Mouse (Mus musculus): ENCODE results near the gene Slc28a1. TPM values are rescaled to one million over a fixed set of nuclear protein-coding genes. Genes with fewer than 3 reads are reported as not detected.

Gene Slc28a1
- polyA plus RNA-seq, 1 experiment from 2014 or later, result not detected

DNA sequence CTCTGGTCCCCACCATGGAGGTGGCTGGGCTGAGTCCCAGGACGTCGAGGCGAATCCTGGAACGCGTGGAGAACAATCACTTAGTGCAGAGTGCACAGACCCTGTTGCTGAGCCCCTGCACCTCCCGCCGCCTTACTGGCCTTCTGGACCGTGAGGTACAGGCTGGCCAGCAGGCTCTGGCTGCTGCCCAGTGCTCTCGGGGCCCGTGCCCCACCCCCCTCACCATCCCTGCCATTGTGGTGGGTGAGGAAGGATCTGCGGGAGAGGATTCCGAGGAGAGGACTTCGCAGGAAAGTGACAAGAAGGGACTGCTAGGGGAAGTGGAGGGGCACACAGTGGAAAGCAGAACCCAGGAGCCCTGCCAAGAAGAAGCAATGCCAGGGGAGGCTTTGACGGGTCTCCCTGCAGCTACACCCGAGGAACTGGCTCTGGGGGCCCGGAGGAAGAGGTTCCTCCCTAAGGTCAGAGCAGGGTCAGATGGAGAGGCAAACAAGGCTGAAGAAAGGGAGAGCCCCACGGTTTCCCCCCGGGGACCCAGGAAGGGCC is 21.1 kb upstream of the Slc28a1 start:
- Histone ChIP-seq H3K27ac (ENCODE audit: low read length) (no peak overlapping the region), H3K4me2 (ENCODE audit: low read length) (no peak overlapping the region), H3K27me3 (ENCODE audit: control insufficient read depth, insufficient read depth, low read depth, low read length) (no peaks in the 10 kb centered on the region), H3K36me3 (ENCODE audit: control insufficient read depth, insufficient read depth, low read length) (no peaks in the 10 kb centered on the region), H3K9me3 (replicated peaks; ENCODE audit: control insufficient read depth, low read length, poor library complexity, severe bottlenecking) (no peaks in the 10 kb centered on the region), H3K4me3 (ENCODE audit: low read depth, low read length) (no peak overlapping the region), H3K9ac (ENCODE audit: low read depth, low read length) (no peak overlapping the region), H3K4me1 (ENCODE audit: control insufficient read depth, insufficient read depth, low read length) (no peaks in the 10 kb centered on the region)
- 46% methylated on average over 18 of the region's 18 CpGs for WGBS
- ATAC-seq, result no peak

DNA sequence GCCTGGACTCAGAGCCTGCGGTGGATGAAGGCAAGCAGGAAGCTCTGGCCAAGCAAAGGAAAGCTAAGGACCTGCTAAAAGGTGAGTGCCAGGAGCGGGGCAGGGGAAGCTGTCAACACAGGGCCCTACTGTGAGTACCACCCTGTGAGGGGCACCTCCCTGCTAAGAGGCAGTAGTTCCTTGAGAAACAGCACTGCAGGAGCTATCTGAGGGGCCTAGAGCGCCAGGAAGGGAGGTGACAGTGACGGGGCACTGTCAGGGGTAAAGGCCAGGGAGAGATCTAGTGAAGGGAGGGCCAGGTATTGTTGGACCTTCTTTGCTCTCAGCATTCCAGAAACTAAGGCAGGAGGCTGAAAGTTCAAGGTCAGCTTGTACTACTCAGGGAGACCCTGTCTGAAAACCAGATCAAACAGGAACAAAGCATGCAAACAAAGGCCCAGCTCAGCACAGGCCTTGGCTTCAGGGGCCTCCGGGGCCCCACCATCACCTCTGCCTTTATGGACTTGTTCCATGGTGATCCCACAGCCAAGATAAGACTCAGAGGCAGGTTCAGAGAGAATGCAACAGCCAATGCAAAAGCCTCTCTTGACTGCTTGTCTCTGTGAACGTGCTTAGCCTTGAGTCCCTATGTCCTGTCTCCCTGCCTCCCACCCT is 20.4 kb upstream of the Slc28a1 start:
- H3K27ac ChIP-seq (ENCODE audit: low read length), result no peak overlapping the region
- ATAC-seq, result no peak

DNA sequence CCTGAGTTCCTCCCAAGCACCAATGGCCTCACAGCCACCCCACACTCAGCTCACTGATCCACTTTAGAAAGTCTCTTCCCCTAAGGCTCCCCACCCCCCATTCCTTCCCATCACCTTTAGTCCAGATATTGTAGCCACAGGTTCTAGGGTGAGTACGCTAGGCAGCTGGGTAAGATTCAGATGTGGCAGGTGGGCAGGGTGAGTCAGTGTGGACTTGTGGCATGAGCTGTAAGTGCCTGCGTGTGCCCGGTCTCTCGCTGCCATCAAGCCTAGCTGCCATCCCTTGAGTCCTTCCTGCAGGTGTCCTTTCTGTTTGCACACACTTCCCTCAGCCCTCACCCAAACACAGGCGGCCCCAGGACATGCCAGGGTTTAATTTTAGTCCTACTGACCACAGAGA is 14.3 kb upstream of the Slc28a1 start:
- Histone ChIP-seq H3K4me2 (ENCODE audit: low read length) (no peak overlapping the region), H3K27me3 (ENCODE audit: control insufficient read depth, insufficient read depth, low read depth, low read length) (no peaks in the 10 kb centered on the region), H3K27ac (ENCODE audit: low read length) (no peak overlapping the region), H3K9me3 (replicated peaks; ENCODE audit: control insufficient read depth, low read length, poor library complexity, severe bottlenecking) (no peaks in the 10 kb centered on the region), H3K4me3 (ENCODE audit: low read depth, low read length) (no peak overlapping the region), H3K9ac (ENCODE audit: low read depth, low read length) (no peak overlapping the region), H3K36me3 (ENCODE audit: control insufficient read depth, insufficient read depth, low read length) (no peaks in the 10 kb centered on the region), H3K4me1 (ENCODE audit: control insufficient read depth, insufficient read depth, low read length) (no peaks in the 10 kb centered on the region)
- no peak for ATAC-seq
- WGBS, result 79% methylated on average over 5 of the region's 5 CpGs

More for the DNA sequence above, 20.4 kb upstream of the Slc28a1 start:
- H3K36me3 ChIP-seq (ENCODE audit: control insufficient read depth, insufficient read depth, low read length), result no peaks in the 10 kb centered on the region
- no peaks in the 10 kb centered on the region for H3K27me3 ChIP-seq (ENCODE audit: control insufficient read depth, insufficient read depth, low read depth, low read length)
- H3K9ac ChIP-seq (ENCODE audit: low read depth, low read length), result no peak overlapping the region
- H3K4me1 ChIP-seq (ENCODE audit: control insufficient read depth, insufficient read depth, low read length), result no peaks in the 10 kb centered on the region
- WGBS, result 69% methylated on average over 6 of the region's 6 CpGs
- no peak overlapping the region for H3K4me3 ChIP-seq (ENCODE audit: low read depth, low read length)
- no peak overlapping the region for H3K4me2 ChIP-seq (ENCODE audit: low read length)
- H3K9me3 ChIP-seq (replicated peaks; ENCODE audit: control insufficient read depth, low read length, poor library complexity, severe bottlenecking), result no peaks in the 10 kb centered on the region

DNA sequence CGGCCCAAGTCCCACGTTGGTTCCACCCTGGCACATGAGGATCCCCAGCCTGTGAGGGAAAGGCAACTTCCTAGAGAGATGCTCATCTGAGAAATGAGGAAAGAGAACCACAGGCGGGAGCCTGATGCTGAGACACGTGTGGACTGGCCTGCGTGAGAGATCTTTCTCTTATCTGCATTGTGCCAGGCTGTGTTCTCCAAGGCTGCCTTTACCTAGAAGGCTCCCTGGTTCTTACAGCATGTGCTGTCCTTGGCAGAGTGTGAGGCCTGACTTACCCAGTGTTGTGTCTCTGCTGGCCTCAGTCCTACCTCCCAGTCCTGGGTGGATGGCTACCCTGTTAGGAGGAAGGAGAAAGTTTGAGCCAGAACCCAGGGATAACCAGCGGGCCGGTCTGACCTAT is 11.7 kb upstream of the Slc28a1 start:
- Histone ChIP-seq H3K4me2 (ENCODE audit: low read length) (no peak overlapping the region), H3K27me3 (ENCODE audit: control insufficient read depth, insufficient read depth, low read depth, low read length) (no peaks in the 10 kb centered on the region), H3K4me3 (ENCODE audit: low read depth, low read length) (no peak overlapping the region), H3K27ac (ENCODE audit: low read length) (no peak overlapping the region), H3K9me3 (replicated peaks; ENCODE audit: control insufficient read depth, low read length, poor library complexity, severe bottlenecking) (no peaks in the 10 kb centered on the region), H3K9ac (ENCODE audit: low read depth, low read length) (no peak overlapping the region), H3K4me1 (ENCODE audit: control insufficient read depth, insufficient read depth, low read length) (no peaks in the 10 kb centered on the region), H3K36me3 (ENCODE audit: control insufficient read depth, insufficient read depth, low read length) (no peaks in the 10 kb centered on the region)
- no peak for ATAC-seq
- WGBS, result 95% methylated on average over 7 of the region's 7 CpGs

DNA sequence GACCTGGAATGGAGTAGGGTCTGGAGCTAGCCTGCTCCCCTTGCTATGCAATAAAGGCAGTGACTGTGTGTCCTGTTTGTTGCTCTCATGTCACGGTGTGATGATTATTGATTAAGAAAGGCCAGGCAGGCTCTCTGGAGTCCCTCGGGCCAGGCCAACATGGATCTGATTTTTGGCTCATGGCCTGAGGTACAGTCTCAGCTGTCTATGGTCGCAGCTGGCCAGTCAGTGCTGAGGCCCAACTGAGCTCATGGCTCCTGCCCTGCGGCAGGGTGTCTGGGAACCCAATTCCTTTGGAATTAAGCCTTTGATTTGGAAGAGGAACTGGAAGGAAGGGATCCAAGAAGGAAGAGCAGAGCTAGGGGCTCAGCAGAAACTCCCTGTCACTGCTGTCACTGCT is 9.1 kb upstream of the Slc28a1 start:
- Histone ChIP-seq H3K9ac (ENCODE audit: low read depth, low read length) (no peak overlapping the region), H3K27me3 (ENCODE audit: control insufficient read depth, insufficient read depth, low read depth, low read length) (no peaks in the 10 kb centered on the region), H3K4me2 (ENCODE audit: low read length) (no peak overlapping the region), H3K4me1 (ENCODE audit: control insufficient read depth, insufficient read depth, low read length) (no peaks in the 10 kb centered on the region; the same call in 1 of the 2 replicates), H3K27ac (ENCODE audit: low read length) (no peak overlapping the region), H3K36me3 (ENCODE audit: control insufficient read depth, insufficient read depth, low read length) (no peaks in the 10 kb centered on the region), H3K4me3 (ENCODE audit: low read depth, low read length) (no peak overlapping the region), H3K9me3 (replicated peaks; ENCODE audit: control insufficient read depth, low read length, poor library complexity, severe bottlenecking) (no peaks in the 10 kb centered on the region)
- 50% methylated on average over 4 of the region's 4 CpGs for WGBS
- ATAC-seq, result no peak

DNA sequence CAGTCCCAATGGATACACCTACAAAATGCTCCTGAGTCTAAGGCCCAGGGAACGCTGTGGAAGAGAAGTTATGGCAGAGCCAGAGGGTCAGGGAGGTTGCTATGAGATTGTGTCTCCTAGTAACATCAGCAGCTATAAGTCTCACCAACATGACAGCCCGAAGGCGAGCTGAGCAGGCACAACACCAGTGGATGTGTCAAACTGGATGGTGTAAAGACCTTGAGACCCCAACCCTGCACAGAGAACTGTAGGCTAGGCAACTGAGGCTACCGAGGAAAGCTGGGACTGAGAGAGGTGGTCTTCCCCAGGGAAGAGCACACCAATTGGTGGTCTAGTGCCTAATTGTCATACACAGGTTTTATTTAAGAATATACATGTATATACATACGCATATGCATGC is 6.4 kb upstream of the Slc28a1 start:
- no peak overlapping the region for H3K9ac ChIP-seq (ENCODE audit: low read depth, low read length)
- no peaks in the 10 kb centered on the region for H3K36me3 ChIP-seq (ENCODE audit: control insufficient read depth, insufficient read depth, low read length)
- no peak overlapping the region for H3K4me2 ChIP-seq (ENCODE audit: low read length)
- 89% methylated on average over 5 of the region's 5 CpGs for WGBS
- H3K27ac ChIP-seq (ENCODE audit: low read length), result no peak overlapping the region
- H3K4me3 ChIP-seq (ENCODE audit: low read depth, low read length), result no peak overlapping the region
- H3K27me3 ChIP-seq (ENCODE audit: control insufficient read depth, insufficient read depth, low read depth, low read length), result no peaks in the 10 kb centered on the region
- ATAC-seq, result no peak
- no peaks in the 10 kb centered on the region; the same call in 1 of the 2 replicates for H3K4me1 ChIP-seq (ENCODE audit: control insufficient read depth, insufficient read depth, low read length)
- no peaks in the 10 kb centered on the region for H3K9me3 ChIP-seq (replicated peaks; ENCODE audit: control insufficient read depth, low read length, poor library complexity, severe bottlenecking)

DNA sequence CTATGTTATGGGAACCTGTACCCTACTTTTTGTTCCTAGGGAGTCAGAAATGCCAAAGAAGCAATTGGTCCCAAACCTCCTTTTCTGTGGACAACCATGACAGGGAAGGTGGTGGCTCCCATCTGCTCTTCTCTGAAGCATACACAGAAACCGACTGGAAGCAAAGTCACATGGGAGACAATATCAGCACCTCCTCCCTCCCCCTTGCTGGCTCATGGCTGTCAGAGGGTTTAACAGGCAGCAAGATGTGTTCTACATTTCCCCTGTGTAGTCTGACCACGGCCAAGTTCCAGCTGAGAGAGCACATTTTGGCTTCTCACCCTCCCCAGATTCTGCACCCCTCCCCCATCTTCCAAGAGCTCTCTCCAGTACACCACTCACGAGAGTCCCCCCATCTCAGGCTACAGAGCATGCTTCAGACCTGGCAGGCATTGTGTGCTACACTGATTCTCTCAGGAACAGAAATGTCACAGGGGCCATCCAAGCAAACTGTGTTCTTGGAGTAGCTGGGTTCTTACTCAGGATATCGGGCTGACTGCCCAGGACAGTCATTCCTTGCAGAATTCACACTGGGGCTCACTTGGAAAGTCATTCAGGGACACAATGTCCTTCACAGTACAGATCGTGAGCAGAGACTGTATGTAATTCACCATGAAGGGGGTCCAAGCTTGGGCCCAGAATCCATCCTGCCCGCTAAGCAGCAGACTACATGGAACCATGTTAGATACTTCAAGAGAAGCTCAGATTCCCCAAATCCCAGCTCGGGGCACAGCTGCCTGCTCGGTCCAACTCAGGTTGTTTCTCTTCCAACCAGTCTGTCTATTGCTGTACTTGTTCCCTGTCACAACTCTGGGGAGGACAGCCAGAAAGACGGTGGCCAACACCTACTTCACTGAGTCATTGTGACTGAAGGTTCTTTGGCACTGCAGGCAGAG is 4.6 kb upstream of the Slc28a1 start:
- Histone ChIP-seq H3K4me2 (ENCODE audit: low read length) (no peak overlapping the region), H3K9me3 (replicated peaks; ENCODE audit: control insufficient read depth, low read length, poor library complexity, severe bottlenecking) (no peaks in the 10 kb centered on the region), H3K36me3 (ENCODE audit: control insufficient read depth, insufficient read depth, low read length) (no peaks in the 10 kb centered on the region), H3K27me3 (ENCODE audit: control insufficient read depth, insufficient read depth, low read depth, low read length) (no peaks in the 10 kb centered on the region; the same call in 1 of the 2 replicates), H3K9ac (ENCODE audit: low read depth, low read length) (no peak overlapping the region), H3K27ac (ENCODE audit: low read length) (no peak overlapping the region), H3K4me1 (ENCODE audit: control insufficient read depth, insufficient read depth, low read length) (no peaks in the 10 kb centered on the region; the same call in 1 of the 2 replicates), H3K4me3 (ENCODE audit: low read depth, low read length) (no peak overlapping the region)
- no peak for ATAC-seq
- 65% methylated on average over 9 of the region's 9 CpGs for WGBS

DNA sequence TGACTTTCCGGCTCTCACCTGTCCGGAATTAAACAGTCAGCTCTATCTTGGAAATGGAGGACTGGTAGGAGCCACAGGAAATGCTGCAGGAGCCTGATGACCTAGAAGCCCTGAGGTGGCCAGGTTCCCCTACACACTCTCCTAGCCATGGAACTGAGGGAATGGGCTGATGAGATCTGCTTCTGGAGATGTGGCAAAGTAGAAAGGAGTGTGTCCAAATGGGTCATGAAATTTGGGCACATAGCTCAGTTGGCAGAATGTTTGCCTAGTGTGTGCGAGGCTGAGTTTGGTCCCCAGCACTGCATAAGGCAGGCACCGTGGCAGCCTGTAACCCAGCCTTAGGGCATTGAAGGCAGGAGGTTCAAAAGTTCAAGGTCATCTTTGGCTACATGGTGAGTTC is 3.8 kb upstream of the Slc28a1 start:
- ATAC-seq, result no peak
- 94% methylated on average over 4 of the region's 4 CpGs for WGBS
- no peaks in the 10 kb centered on the region for H3K36me3 ChIP-seq (ENCODE audit: control insufficient read depth, insufficient read depth, low read length)
- no peaks in the 10 kb centered on the region for H3K9me3 ChIP-seq (replicated peaks; ENCODE audit: control insufficient read depth, low read length, poor library complexity, severe bottlenecking)
- no peak overlapping the region for H3K27ac ChIP-seq (ENCODE audit: low read length)
- H3K4me1 ChIP-seq (ENCODE audit: control insufficient read depth, insufficient read depth, low read length), result no peaks in the 10 kb centered on the region; the same call in 1 of the 2 replicates
- no peak overlapping the region for H3K4me3 ChIP-seq (ENCODE audit: low read depth, low read length)
- H3K4me2 ChIP-seq (ENCODE audit: low read length), result no peak overlapping the region
- H3K9ac ChIP-seq (ENCODE audit: low read depth, low read length), result no peak overlapping the region
- no peaks in the 10 kb centered on the region; the same call in 1 of the 2 replicates for H3K27me3 ChIP-seq (ENCODE audit: control insufficient read depth, insufficient read depth, low read depth, low read length)

DNA sequence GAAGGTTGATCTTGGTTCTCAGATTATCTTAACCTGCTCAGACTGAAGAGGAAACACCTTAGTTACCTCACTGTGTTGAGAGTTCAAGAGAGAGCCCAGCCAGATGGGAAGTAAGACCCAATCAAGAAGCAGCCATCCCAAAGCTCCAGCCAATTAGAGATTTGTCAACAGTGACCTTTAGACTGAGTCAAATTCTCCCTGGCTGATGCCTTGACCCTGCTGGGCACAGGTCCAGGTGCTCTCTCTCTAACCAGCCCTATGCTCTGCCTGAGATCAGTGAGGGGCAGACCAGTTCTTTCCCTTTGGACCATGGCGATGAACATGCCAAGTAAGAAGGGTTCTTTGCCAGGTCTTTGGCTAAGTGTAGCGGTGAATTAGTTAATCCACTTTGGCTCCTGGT is 2.9 kb upstream of the Slc28a1 start:
- Histone ChIP-seq H3K4me3 (ENCODE audit: low read depth, low read length) (no peak overlapping the region), H3K4me1 (ENCODE audit: control insufficient read depth, insufficient read depth, low read length) (no peaks in the 10 kb centered on the region; the same call in 1 of the 2 replicates), H3K27ac (ENCODE audit: low read length) (no peak overlapping the region), H3K9ac (ENCODE audit: low read depth, low read length) (no peak overlapping the region), H3K36me3 (ENCODE audit: control insufficient read depth, insufficient read depth, low read length) (no peaks in the 10 kb centered on the region), H3K4me2 (ENCODE audit: low read length) (no peak overlapping the region), H3K9me3 (replicated peaks; ENCODE audit: control insufficient read depth, low read length, poor library complexity, severe bottlenecking) (no peaks in the 10 kb centered on the region), H3K27me3 (ENCODE audit: control insufficient read depth, insufficient read depth, low read depth, low read length) (no peaks in the 10 kb centered on the region; the same call in 1 of the 2 replicates)
- 87% methylated on average over 2 of the region's 2 CpGs for WGBS
- ATAC-seq, result no peak
